Mouse (Mus musculus) kidney, postnatal 0 days (tissue): ENCODE measurements around the gene Syngr1. TPM values are rescaled to one million over a fixed set of nuclear protein-coding genes. Genes with fewer than 3 reads are reported as not detected.
A peak's percentile ranks its signal among the peaks of the same experiment; 100 is the strongest.

Experiments used
- ATAC-seq: fragments of 200-750 bp; cut with Nextera tagmentation; replicated peaks from 2 replicates; pipeline ENCODE4 v1.8.0; 2017; ENCODE audit warnings: low read depth, moderate number of reproducible peaks, moderate TSS enrichment, moderate library complexity; ENCODE audit not compliant: low FRiP score
- DNase-seq: peaks from one replicate; pipeline ENCODE4 v3.0.0-alpha.2; 2016; ENCODE audit warnings: low spot score
- H3K27ac ChIP-seq: fragments of 300-500 bp; sonication (generic); 2 replicates; pipeline ENCODE4 v1.5.1; 2014; ENCODE audit warnings: mild to moderate bottlenecking
- H3K27me3 ChIP-seq: fragments of 300-500 bp; sonication (generic); 2 replicates; pipeline ENCODE4 v1.6.1; 2014; ENCODE audit warnings: low read length, mixed read lengths; ENCODE audit not compliant: insufficient read depth
- H3K36me3 ChIP-seq: fragments of 300-500 bp; sonication (generic); 2 replicates; pipeline ENCODE4 v1.6.1; 2014; ENCODE audit warnings: low read length, mixed read lengths; ENCODE audit not compliant: insufficient read depth
- H3K4me1 ChIP-seq: fragments of 300-500 bp; sonication (generic); replicated peaks from 2 replicates; pipeline ENCODE4 v1.6.1; 2014; ENCODE audit warnings: antibody characterized with exemption, low read length, mixed read lengths; ENCODE audit not compliant: insufficient read depth
- H3K4me2 ChIP-seq: fragments of 300-500 bp; sonication (generic); 2 replicates; pipeline ENCODE4 v1.6.1; 2014; ENCODE audit warnings: mild to moderate bottlenecking, low read length, moderate library complexity, mixed read lengths
- H3K4me3 ChIP-seq: fragments of 300-500 bp; sonication (generic); replicated peaks from 2 replicates; pipeline ENCODE4 v1.5.1; 2014; ENCODE audit warnings: low read depth, low read length
- H3K9ac ChIP-seq: fragments of 300-500 bp; sonication (generic); 2 replicates; pipeline ENCODE4 v1.6.1; 2014; ENCODE audit warnings: low read depth, low read length
- H3K9me3 ChIP-seq: fragments of 300-500 bp; sonication (generic); replicated peaks from 2 replicates; pipeline ENCODE4 v1.6.1; 2016; ENCODE audit warnings: low read length, inconsistent platforms, mixed read lengths
- CTCF ChIP-seq: IDR thresholded peaks from 2 replicates; pipeline ENCODE4 v1.5.1; 2016; ENCODE audit warnings: antibody characterized with exemption, low read depth, mild to moderate bottlenecking, moderate library complexity
- WGBS: fragments of 180-500 bp; shearing (Covaris S2); extraction: QIAGEN DNeasy Blood & Tissue Kit; methylation state at CpG from one replicate; pipeline ENCODE4 v1.1.7; 2014; 5-methylcytosine and 5-hydroxymethylcytosine counted together
- microRNA-seq: library from miRNA; unstranded; fragments of <30 nt; microRNA quantifications from one replicate; pipeline ENCODE4, GENCODE M21; 2016
- polyA plus RNA-seq: library from polyadenylated mRNA; unstranded; fragments of >200 nt; fragmentation: Nextera tagmentation; extraction: Ambion mirVana; gene quantifications from 2 replicates; pipeline ENCODE4 v1.2.1, GENCODE M21; 2015

Gene Syngr1
- polyA plus RNA-seq, 1 experiment from 2014 or later = 21.8 TPM

DNA sequence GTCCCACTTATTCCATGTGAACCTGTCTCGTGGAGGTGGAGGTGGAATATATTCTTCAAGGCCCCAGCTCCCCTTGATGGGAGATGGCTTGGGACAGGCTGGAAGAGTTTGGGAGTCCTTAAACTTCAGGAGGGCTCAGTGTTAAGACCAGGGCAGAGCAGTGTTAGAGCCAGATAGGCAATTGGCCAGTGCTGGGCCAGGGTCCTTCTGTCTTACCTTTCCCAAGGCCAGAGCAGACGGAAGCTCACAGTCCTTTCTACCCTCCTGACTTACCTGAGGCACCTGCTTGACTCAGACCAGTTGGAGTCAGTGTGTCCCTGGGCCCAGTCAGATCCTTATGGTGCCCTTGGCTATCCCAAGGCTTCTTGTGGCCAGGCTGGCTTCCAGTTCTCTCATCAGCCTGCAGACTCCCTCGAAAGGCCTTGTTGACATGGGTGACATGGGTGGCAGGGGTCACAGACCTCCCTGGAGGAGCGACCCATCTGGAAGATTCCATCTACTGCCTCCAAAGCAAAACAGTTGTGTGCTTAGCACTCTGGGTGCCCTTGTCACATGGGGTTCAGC, 71.3 kb downstream of the Syngr1 start:
- peaks cover 16% of the 10 kb centered on the region; the same call in 1 of the 2 replicates for H3K36me3 ChIP-seq
- peaks cover 15% of the 10 kb centered on the region for H3K4me1 ChIP-seq
- WGBS = 85% methylated on average over 4 of the region's 4 CpGs
- H3K9ac ChIP-seq = no peak overlapping the region
- no peak overlapping the region for H3K4me2 ChIP-seq
- H3K27ac ChIP-seq = no peak overlapping the region
- DNase-seq (no peak), ATAC-seq (no peak)
- no peak for TF ChIP-seq CTCF
- no peaks in the 10 kb centered on the region for H3K9me3 ChIP-seq
- no peak overlapping the region for H3K4me3 ChIP-seq
- H3K27me3 ChIP-seq = no peaks in the 10 kb centered on the region

DNA sequence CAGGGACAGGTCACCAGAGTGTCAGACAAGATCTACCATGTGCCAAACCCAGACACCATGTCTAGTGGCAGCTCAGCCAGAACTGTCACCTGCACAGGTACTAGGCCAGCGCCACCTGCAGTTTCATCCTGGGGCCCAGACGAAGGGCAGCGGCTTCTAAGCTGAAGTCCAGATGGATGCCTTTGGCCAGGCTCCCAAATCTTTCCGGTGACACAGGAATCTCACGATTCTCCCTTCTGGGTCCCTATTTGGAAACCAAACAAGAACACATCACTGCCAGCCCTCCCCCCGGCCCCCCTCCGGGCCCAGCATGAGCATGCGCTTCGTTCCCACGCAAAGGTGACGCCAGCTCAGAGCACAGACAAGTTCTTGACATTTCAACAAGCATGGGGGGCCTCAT, 72.1 kb downstream of the Syngr1 start:
- H3K27me3 ChIP-seq = no peaks in the 10 kb centered on the region
- WGBS = 81% methylated on average over 11 of the region's 11 CpGs
- ATAC-seq = no peak

DNA sequence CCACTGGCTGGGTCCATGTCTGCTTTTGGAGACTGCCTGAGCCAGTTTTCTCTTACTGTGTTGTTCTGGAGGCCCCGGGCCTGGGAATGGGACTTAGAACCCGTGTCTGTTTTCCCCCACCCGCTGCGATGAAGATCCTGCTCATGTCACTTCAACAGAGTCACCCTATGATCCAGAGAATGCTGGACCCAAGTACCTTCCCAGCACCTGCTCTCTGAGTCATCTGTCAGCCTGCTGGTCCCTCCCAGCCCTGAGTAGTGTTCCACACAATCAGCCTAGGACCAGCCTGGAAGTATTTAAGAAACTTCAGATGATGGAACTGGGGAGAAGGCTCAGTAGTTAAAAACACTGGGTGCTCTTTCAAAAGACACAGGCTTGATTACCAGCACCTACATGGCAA, 72.6 kb downstream of the Syngr1 start:
- H3K4me1 ChIP-seq = peaks cover 11% of the 10 kb centered on the region
- WGBS = 88% methylated on average over 4 of the region's 4 CpGs

More for the DNA sequence above, 72.1 kb downstream of the Syngr1 start:
- H3K4me3 ChIP-seq = no peak overlapping the region
- H3K4me2 ChIP-seq = no peak overlapping the region
- peaks cover 15% of the 10 kb centered on the region for H3K4me1 ChIP-seq
- no peak overlapping the region for H3K9ac ChIP-seq
- TF ChIP-seq CTCF = no peak
- no peak overlapping the region for H3K27ac ChIP-seq
- peaks cover 16% of the 10 kb centered on the region; the same call in 1 of the 2 replicates for H3K36me3 ChIP-seq
- no peaks in the 10 kb centered on the region for H3K9me3 ChIP-seq
- no peak for DNase-seq

DNA sequence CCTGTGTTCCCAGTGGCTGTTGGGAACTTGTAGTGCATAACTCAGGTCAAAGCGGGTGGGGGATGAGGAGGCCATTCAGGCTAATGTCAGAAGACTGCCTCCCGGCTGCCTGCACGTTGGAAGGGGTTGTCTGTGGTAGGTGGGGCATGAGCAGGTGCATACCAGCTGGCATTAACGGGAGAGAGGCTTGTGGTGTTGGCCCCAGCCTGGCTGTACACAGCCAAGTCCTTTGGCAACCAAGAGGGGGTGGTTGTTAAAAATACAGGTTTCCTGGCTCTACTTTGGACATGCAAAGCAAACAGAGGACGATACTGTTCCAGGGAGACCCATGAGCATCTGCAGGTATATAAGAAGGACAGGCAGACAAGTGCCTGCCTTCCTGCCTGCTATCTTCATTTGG, 74.3 kb downstream of the Syngr1 start:
- Histone ChIP-seq H3K4me2 (no peak overlapping the region), H3K9ac (no peak overlapping the region), H3K4me1 (no peaks in the 10 kb centered on the region), H3K9me3 (no peaks in the 10 kb centered on the region), H3K27me3 (no peaks in the 10 kb centered on the region), H3K4me3 (no peak overlapping the region), H3K27ac (no peak overlapping the region), H3K36me3 (peaks cover 8% of the 10 kb centered on the region; the same call in 1 of the 2 replicates)
- TF ChIP-seq CTCF = no peak
- WGBS = 45% methylated on average over 5 of the region's 5 CpGs
- no peak for ATAC-seq
- no peak for DNase-seq

More for the DNA sequence above, 72.6 kb downstream of the Syngr1 start:
- Histone ChIP-seq H3K9me3 (no peaks in the 10 kb centered on the region), H3K36me3 (peaks cover 14% of the 10 kb centered on the region; the same call in 1 of the 2 replicates), H3K4me3 (no peak overlapping the region), H3K4me2 (no peak overlapping the region), H3K9ac (no peak overlapping the region), H3K27me3 (no peaks in the 10 kb centered on the region), H3K27ac (no peak overlapping the region)
- no peak for TF ChIP-seq CTCF
- no peak for ATAC-seq
- DNase-seq = no peak

Small RNAs within 50 kb of the gene (microRNA-seq; reads per million reads assigned to microRNA genes)
- 33.3 reads per million, percentile 39 among the genes with 10 or more reads in this experiment for gene Snord43

Other genes with a start within 250 kb of the Syngr1 start
- 26.1 and 26.4 TPM in 2 replicates for gene Apobec3, start 199.7 kb upstream of the Syngr1 start, polyA plus RNA-seq
- gene Cbx7, start 120.2 kb upstream of the Syngr1 start, polyA plus RNA-seq = 4.5 and 4.6 TPM in 2 replicates
- 6.5 and 6.8 TPM in 2 replicates for gene Pdgfb, start 76.4 kb upstream of the Syngr1 start, polyA plus RNA-seq
- gene Rpl3, start 534 bp downstream of the Syngr1 start, polyA plus RNA-seq = 970 and 975 TPM in 2 replicates
- gene Tab1, start 41.8 kb downstream of the Syngr1 start, polyA plus RNA-seq = 27.7 and 31.8 TPM in 2 replicates
- gene Mgat3, start 82.4 kb downstream of the Syngr1 start, polyA plus RNA-seq = 6.7 and 7.4 TPM in 2 replicates
- 19.9 and 20.5 TPM in 2 replicates for gene Mief1, start 142.7 kb downstream of the Syngr1 start, polyA plus RNA-seq
- not detected in 2 replicates for gene AC140267.1, start 144.5 kb downstream of the Syngr1 start, polyA plus RNA-seq
- gene Atf4, start 163.8 kb downstream of the Syngr1 start, polyA plus RNA-seq = 116 and 118 TPM in 2 replicates
- 53.5 and 62.7 TPM in 2 replicates for gene Rps19bp1, start 173.0 kb downstream of the Syngr1 start, polyA plus RNA-seq
- gene Cacna1i, start 195.9 kb downstream of the Syngr1 start, polyA plus RNA-seq = not detected in 2 replicates